Mouse (Mus musculus) right cerebral cortex, adult 2 months (tissue): ENCODE results near the gene Ubl3.
A peak's percentile ranks its signal among the peaks of the same experiment; 100 is the strongest.

ENCODE experiments used
- DNase-seq, 2 experiments: peaks; one replicate each; pipeline ENCODE4 v3.0.0; 2021 to 2022; ENCODE audit warnings: low spot score in 2 of 2

The Ubl3 gene

GRCm38 (mm10) chr5:148562235-148562634 lies 9.6 kb upstream of the Ubl3 start:
- no peak for DNase-seq

- no peak for DNase-seq
Observed at GRCm38 (mm10) chr5:148559261-148559958, 6.8 kb upstream of the Ubl3 start.

GRCm38 (mm10) chr5:148558472-148558871 lies 5.9 kb upstream of the Ubl3 start:
- no peak for DNase-seq

- DNase-seq, result no peak
Observed at GRCm38 (mm10) chr5:148556509-148556908, 3.9 kb upstream of the Ubl3 start.

- no peak for DNase-seq
Observed at GRCm38 (mm10) chr5:148555156-148555555, 2.6 kb upstream of the Ubl3 start.

- DNase-seq, result no peak
Observed at GRCm38 (mm10) chr5:148554701-148555100, 2.1 kb upstream of the Ubl3 start.

- DNase-seq, result no peak
Observed at GRCm38 (mm10) chr5:148554242-148554641, 1.7 kb upstream of the Ubl3 start.

- DNase-seq, result no peak
Observed at GRCm38 (mm10) chr5:148553723-148554122, 1.1 kb upstream of the Ubl3 start.

GRCm38 (mm10) chr5:148551764-148552136 lies 839 bp downstream of the Ubl3 start:
- DNase-seq, result peak in 1 of 2 experiments; percentile 31

GRCm38 (mm10) chr5:148550821-148551763 lies 1.5 kb downstream of the Ubl3 start:
- peak; percentile 41 to 53 for DNase-seq

- peak; percentile 35 to 65 for DNase-seq
Observed at GRCm38 (mm10) chr5:148550393-148550792, 2.2 kb downstream of the Ubl3 start.

- no peak for DNase-seq
Observed at GRCm38 (mm10) chr5:148549307-148549706, 3.3 kb downstream of the Ubl3 start.

GRCm38 (mm10) chr5:148548568-148548967 lies 4.0 kb downstream of the Ubl3 start:
- DNase-seq, result no peak

GRCm38 (mm10) chr5:148547870-148548456 lies 4.6 kb downstream of the Ubl3 start:
- DNase-seq, result no peak

- no peak for DNase-seq
Observed at GRCm38 (mm10) chr5:148546970-148547369, 5.6 kb downstream of the Ubl3 start.

- no peak for DNase-seq
Observed at GRCm38 (mm10) chr5:148544733-148545132, 7.9 kb downstream of the Ubl3 start.

GRCm38 (mm10) chr5:148542196-148542595 lies 10.4 kb downstream of the Ubl3 start:
- no peak for DNase-seq

- no peak for DNase-seq
Observed at GRCm38 (mm10) chr5:148535669-148536430, 16.7 kb downstream of the Ubl3 start.

- DNase-seq, result no peak
Observed at GRCm38 (mm10) chr5:148534644-148535043, 17.9 kb downstream of the Ubl3 start.

GRCm38 (mm10) chr5:148533924-148534323 lies 18.7 kb downstream of the Ubl3 start:
- no peak for DNase-seq

GRCm38 (mm10) chr5:148532201-148532600 lies 20.4 kb downstream of the Ubl3 start:
- DNase-seq, result no peak

- DNase-seq, result no peak
Observed at GRCm38 (mm10) chr5:148527632-148528031, 25.0 kb downstream of the Ubl3 start.
